Mouse (Mus musculus) embryonic fibroblast, embryonic 13.5 days (primary cell): Measurements from ENCODE around the gene Rabggtb.

Source experiments
- CTCF ChIP-seq: IDR thresholded peaks from 2 replicates; pipeline ENCODE4 v1.5.1; 2011; ENCODE audit warnings: mild to moderate bottlenecking, control low read depth, low read length, moderate library complexity, borderline replicate concordance; ENCODE audit not compliant: insufficient read depth
- POLR2A ChIP-seq: IDR thresholded peaks from 2 replicates; pipeline ENCODE4 v1.6.1; 2011; ENCODE audit warnings: low read depth, mild to moderate bottlenecking, control low read depth, low read length, moderate library complexity

- TF ChIP-seq POLR2A (no peak), CTCF (no peak)
Observed at GRCm38 (mm10) chr3:153960884-153961283, 48.1 kb upstream of the Rabggtb start.
